ENCODE assay signal across 10 mouse cellular contexts in genomic region chr7:83565976-83566375, GRCm38 (mm10). TPM values are rescaled to one million over a fixed set of nuclear protein-coding genes. Genes with fewer than 3 reads are reported as not detected.
A peak's percentile ranks its signal among the peaks of the same experiment; 100 is the strongest.
DNase-seq lines count a peak whose midpoint lies in the region; ATAC-seq lines count a peak whose summit lies in the region.
"Had no signal": no experiment of that assay in that cellular context is flagged by ENCODE, and none has a peak within 500 bp of the region (broad histone marks: within the 10 kb centered on the region; RNA-seq: fewer than 3 reads in every experiment).

No protein-coding gene starts in this region.

- no peaks in the 10 kb centered on the region for H3K9me3 ChIP-seq in neural tube, embryonic 13.5 days
- no peaks in the 10 kb centered on the region for H3K9me3 ChIP-seq in neural tube, embryonic 15.5 days (replicated peaks)
- H3K9me3 ChIP-seq: embryonic facial prominence, embryonic 15.5 days had no signal

- H3K9ac ChIP-seq in neural tube, embryonic 13.5 days: no peak overlapping the region
- H3K9ac ChIP-seq in neural tube, embryonic 15.5 days (replicated peaks): no peak overlapping the region
- H3K9ac ChIP-seq: embryonic facial prominence, embryonic 15.5 days had no signal

- no peaks in the 10 kb centered on the region for H3K27me3 ChIP-seq in neural tube, embryonic 13.5 days
- no peaks in the 10 kb centered on the region for H3K27me3 ChIP-seq in neural tube, embryonic 15.5 days (replicated peaks)
- H3K27me3 ChIP-seq: embryonic facial prominence, embryonic 15.5 days had no signal

- H3K27ac ChIP-seq in neural tube, embryonic 13.5 days (replicated peaks): peak overlapping the region; percentile 38; the same call in 1 of the 2 replicates
- H3K27ac ChIP-seq in neural tube, embryonic 15.5 days (replicated peaks): no peak overlapping the region
- H3K27ac ChIP-seq: embryonic facial prominence, embryonic 15.5 days had no signal

- 0 out of 2 replicates have a peak, but pooled peaks cover 3% of the 10 kb centered on the region for H3K4me1 ChIP-seq in neural tube, embryonic 13.5 days (replicated peaks)
- no peaks in the 10 kb centered on the region for H3K4me1 ChIP-seq in neural tube, embryonic 15.5 days

- no peaks in the 10 kb centered on the region for H3K36me3 ChIP-seq in neural tube, embryonic 13.5 days
- H3K36me3 ChIP-seq in neural tube, embryonic 15.5 days: no peaks in the 10 kb centered on the region
- H3K36me3 ChIP-seq: embryonic facial prominence, embryonic 15.5 days had no signal

- peak; percentile 22 for DNase-seq in adrenal gland, adult 2 months
- DNase-seq in adrenal gland, postnatal 25 days: no peak
- DNase-seq in kidney, postnatal 10 days: peak; percentile 70
- DNase-seq in yolk sac, embryonic 10.5 days (ENCODE audit: low spot score): peak; percentile 3
- DNase-seq: layer of hippocampus, adult 9-11 months had no signal

- no peak for ATAC-seq in neural tube, embryonic 13.5 days (ENCODE audit: low read depth)
- ATAC-seq in neural tube, embryonic 15.5 days (ENCODE audit: low FRiP score): no peak
- ATAC-seq in megakaryocyte progenitor cell, adult 5-6 weeks (replicated peaks; ENCODE audit: poor library complexity): no peak
- no peak for ATAC-seq in inflammation-experienced regulatory T-cells, adult 6 months

- WGBS in neural tube, embryonic 13.5 days: 36% methylated on average over 7 of the region's 7 CpGs
- WGBS in neural tube, embryonic 15.5 days: 40% methylated on average over 7 of the region's 7 CpGs

- H3K4me3 ChIP-seq in neural tube, embryonic 13.5 days: no peak overlapping the region
- no peak overlapping the region for H3K4me3 ChIP-seq in neural tube, embryonic 15.5 days (replicated peaks)
- H3K4me3 ChIP-seq: embryonic facial prominence, embryonic 15.5 days had no signal

- no peak overlapping the region for H3K4me2 ChIP-seq in neural tube, embryonic 13.5 days
- no peak overlapping the region for H3K4me2 ChIP-seq in neural tube, embryonic 15.5 days
- H3K4me2 ChIP-seq: embryonic facial prominence, embryonic 15.5 days had no signal

RNA-seq across cellular contexts. Expression of gene Tmc3, which starts 18.8 kb away (rescaled TPM):
- under 1 TPM; 0.12 to 0.17 TPM for total RNA-seq in adrenal gland, adult 2 months (2021)
- 0.08 and 0.26 TPM in 2 replicates for polyA plus RNA-seq in adrenal gland, adult 2 months (2012; rRNA removed)
- 0.27 TPM in 1 of 2 replicates, not detected in the other for total RNA-seq in adrenal gland, postnatal 25 days (2021)
- polyA plus RNA-seq in neural tube, embryonic 13.5 days (2015; fragmentation: Nextera tagmentation; extraction: Ambion mirVana): 0.59 and 0.64 TPM in 2 replicates
- polyA plus RNA-seq in neural tube, embryonic 15.5 days (2015; fragmentation: Nextera tagmentation; extraction: Ambion mirVana): 0.27 and 2.2 TPM in 2 replicates
- total RNA-seq in megakaryocyte progenitor cell, adult 5-6 weeks (2015): 0.64 TPM in 1 of 2 replicates, not detected in the other
- total RNA-seq in megakaryocyte progenitor cell, adult 5-6 weeks (2017): 0.17 TPM in 1 of 2 replicates, not detected in the other
- 1 to 10 TPM in 1 of 3 experiments, under 1 TPM in 1, not detected in 1; 0.55 to 1.5 TPM for polyA plus RNA-seq in inflammation-experienced regulatory T-cells, adult 6 months (2017; shearing (Covaris generic))
